Mouse (Mus musculus) adipocyte (in vitro differentiated cells): ENCODE measurements around the gene Fam129b.
A peak's percentile ranks its signal among the peaks of the same experiment; 100 is the strongest.
"Not testable (repeated sequence)": the region's sequence is repeated elsewhere in the genome, so short reads cannot be mapped to it uniquely, and the experiment has no call there.

ENCODE experiments used
- DNase-seq: peaks from one replicate; pipeline ENCODE4 v3.0.0-alpha.2; 2016; ENCODE audit warnings: low spot score

The Fam129b gene

DNA sequence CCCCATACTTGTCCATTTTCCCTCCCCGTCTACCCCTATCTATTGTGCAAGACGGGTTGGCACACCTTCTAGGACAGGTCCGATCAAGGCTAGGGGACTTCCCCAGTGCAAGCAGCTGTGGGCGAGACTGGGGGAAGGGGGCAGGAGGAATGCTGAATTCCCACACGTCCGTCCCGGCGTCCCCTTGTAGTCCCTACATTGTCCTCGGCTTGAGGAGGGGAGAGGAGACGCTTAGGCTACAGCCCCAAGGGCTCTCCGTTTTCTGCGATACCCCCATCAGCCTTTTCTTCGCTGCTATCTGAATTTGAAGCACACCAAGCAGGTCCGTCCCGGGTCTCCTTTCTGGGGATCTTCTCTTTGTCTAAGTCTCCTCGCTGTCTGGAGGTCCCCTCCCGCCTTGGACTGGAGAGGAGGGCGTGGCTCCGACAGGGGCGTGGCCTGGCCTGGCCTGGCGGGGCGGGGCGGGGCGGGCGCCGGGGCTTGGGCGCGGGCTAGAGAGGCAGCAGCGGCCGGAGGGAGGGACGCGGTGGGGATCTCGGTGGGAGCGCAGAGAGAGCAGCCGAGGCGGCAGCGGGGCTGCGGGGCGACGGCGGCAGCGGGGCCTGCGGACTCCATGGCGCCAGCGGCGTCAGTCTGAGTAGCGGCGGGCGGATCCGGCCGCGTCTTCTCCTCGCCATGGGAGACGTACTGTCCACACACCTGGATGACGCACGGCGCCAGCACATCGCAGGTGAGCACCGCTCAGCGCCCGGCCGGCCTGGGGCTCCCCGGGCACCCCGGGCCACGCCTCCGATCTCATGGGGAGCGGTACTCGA, at the start of gene Fam129b:
Fam129b (plus strand) TSS at position 440 of the 815 bp plus-strand sequence.
- DNase-seq: peak; percentile 86

DNA sequence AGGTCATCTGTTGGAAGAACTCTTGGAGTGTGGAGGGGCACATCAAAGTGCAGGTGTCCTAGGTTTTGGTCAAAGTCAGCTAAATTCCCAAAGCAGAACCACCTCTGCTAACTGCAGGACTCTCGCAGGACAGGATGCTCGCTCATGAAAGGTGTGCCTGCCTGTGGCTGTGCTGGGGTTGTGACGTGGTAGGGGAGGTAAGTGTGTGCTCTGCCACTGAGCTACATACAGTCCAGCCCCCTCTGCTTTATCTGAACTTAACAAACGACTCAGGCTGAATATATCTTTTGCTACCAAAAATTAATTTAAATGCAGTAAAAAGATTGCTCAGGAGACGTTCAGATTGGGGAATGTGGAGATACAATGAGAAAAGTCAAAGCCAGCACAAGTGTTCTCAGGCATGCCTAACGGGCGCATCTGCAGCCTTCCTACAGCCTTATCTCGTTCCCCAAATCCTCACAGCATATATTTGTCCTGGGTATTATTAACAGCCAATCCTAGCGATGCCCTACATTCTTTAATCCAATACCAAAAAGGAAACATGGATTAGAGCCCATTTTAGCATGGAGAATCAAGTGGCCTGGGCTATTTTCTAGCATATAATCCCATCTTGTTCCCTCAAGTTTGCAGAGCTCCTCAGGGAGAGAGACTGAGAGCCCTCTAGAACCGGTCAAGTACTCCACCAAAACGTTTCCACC, 46.8 kb upstream of the Fam129b start:
- DNase-seq: no peak

DNA sequence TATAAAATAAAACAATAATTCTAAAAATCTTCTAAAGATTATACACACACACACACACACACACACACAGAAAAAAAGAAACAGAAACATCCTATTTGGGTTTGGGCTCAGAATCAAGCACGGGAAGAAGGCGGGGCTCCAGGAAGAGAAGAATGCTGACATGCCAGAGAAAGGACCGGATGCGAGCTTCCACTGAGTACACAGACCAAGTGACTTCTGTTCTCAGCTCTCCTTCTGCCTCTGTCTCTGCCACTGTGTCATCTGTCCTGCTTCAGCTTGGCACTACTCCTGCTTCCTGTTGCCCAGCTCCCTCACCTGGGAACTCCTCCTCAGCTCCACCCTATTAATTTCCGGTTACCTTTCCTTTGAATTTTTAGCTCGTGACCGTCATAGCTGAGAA, 41.4 kb upstream of the Fam129b start:
- DNase-seq: no peak

- DNase-seq: no peak
Measured at GRCm38 (mm10) chr2:32835588-32835987, 40.3 kb upstream of the Fam129b start.

DNA sequence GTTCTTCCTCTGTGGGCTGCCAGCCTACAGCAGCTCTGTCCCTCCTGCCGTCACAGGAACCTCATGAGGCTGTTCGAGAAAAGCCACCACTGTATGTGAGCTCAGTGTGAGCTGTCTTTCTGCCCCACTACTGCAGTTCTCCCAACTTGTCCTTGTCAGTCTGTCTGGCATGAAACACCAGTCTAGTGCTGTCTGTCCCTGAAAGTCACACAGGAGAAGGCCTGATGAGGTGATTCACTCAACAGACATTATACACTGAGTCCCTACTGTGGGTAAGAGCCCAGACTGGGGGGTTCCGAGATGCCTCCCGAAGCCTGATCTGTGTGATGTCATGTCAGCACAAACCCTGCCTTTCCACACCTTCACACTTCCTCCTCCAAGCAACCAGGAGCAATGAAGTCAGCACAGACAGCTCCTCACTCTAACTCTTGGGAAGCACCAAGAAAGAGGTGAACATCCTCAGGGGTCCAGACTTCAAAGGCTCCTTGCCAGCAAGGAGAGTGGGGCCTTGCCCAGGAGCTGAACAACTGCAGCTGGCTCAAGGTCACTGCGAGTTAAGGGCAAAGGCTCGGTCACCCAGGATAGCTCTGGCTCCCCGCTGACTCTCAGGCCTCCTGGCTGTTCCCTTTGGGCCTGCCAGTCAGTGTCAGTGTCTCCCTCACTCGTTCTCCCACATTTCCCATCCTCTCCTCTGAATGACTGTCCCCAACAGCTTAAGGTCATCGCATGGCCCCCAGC, 37.6 kb upstream of the Fam129b start:
- DNase-seq: no peak

GRCm38 (mm10) chr2:32839261-32839660, 36.7 kb upstream of the Fam129b start:
- no peak for DNase-seq

- no peak for DNase-seq
Measured at GRCm38 (mm10) chr2:32841099-32841498, 34.8 kb upstream of the Fam129b start.

DNA sequence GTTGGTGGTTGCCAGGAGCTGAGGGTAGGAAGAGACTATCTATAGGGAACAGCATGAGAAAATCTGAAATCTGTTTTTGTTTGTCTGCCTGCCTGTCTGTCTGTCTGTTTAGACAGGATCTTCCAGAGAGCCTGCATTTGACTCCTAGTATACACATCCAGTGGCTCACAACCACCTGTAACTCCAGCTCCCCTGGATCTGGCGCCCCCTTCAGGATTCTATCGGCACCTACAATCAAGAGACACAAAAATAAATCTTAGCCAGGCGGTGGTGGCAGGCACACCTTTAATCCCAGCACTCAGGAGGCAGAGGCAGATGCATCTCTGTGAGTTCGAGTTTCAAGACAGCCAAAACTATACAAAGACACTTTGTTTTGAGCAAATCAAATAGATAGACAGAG, 33.4 kb upstream of the Fam129b start:
- no peak for DNase-seq

DNA sequence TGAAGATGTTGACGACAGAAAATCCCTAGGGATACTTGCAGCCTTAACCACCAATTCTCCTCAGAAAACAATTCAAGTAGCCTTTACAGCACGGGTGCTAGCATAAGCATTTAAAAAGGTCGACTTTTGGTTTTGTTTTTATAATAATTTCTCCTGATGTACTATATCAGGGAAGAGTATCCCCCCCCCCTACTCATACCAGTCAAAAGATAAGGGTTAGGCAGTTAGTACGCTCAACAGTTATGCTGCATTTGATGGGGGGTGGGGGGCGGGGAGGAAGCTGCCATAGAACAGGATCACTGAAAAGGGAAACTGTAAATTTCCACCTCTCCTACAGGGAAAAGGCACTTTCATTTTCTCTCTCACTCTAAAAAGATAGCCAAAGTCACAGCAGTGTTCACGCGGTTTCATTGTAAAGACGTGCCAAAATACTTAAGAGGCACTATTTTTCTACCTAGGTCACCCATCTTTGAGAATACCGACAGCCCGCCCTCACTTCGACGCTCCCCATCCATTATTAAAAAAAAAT, 30.3 kb upstream of the Fam129b start:
- no peak for DNase-seq

DNA sequence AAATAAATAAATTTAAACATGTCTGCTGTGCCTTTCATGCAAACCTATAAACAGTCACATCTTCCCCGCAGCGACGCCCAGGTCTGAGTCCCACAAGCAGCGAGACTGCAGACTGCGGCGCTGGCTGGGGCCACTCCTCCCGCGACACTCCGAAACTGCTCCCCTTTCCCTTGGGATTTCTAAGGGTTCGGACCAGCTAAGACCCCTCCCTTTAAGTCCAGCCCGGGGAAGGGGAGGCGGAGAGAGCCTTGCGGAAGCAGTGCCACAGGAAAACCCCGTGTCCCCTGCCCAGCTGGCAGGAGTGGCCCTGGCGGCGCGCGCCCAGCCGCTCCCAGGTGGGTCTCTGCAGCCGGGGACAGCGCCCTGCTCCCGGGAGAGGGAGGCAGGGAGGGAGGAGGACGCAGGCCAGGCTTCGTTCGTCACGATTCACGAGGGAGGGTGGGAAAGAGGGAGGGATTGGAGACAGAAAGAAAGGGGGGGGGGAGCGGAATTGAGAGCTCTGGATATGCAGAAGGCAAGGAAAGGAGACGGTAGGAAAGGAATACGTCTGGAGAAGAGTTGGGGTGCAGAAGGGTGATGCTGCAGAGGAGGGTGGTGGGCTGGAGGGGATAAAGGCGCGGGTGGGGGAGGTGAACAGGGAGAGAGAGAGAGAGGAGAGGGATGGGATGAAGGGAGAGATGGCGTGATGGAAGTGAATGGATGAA, 29.7 kb upstream of the Fam129b start:
- peak; percentile 70 for DNase-seq

GRCm38 (mm10) chr2:32846805-32847467, 29.0 kb upstream of the Fam129b start, which contains the start of gene Stxbp1:
Stxbp1 (minus strand) TSS chr2:32847245.
- DNase-seq: peak; percentile 92

- no peak for DNase-seq
Measured at GRCm38 (mm10) chr2:32847468-32847821, 28.5 kb upstream of the Fam129b start.

GRCm38 (mm10) chr2:32852156-32852555, 23.8 kb upstream of the Fam129b start:
- no peak for DNase-seq

- not testable (repeated sequence) for DNase-seq
Measured at GRCm38 (mm10) chr2:32853716-32854115, 22.2 kb upstream of the Fam129b start.

- peak; percentile 93 for DNase-seq
Measured at GRCm38 (mm10) chr2:32854206-32854605, 21.7 kb upstream of the Fam129b start.

GRCm38 (mm10) chr2:32855046-32855785, 20.7 kb upstream of the Fam129b start:
- DNase-seq: no peak

GRCm38 (mm10) chr2:32855790-32856465, 20.0 kb upstream of the Fam129b start:
- DNase-seq: no peak

GRCm38 (mm10) chr2:32857584-32857983, 18.3 kb upstream of the Fam129b start:
- DNase-seq: peak; percentile 91

GRCm38 (mm10) chr2:32859010-32859621, 16.8 kb upstream of the Fam129b start:
- peak; percentile 70 for DNase-seq
